23 mouse cellular contexts compared by ENCODE assay signal in the genomic region with DNA sequence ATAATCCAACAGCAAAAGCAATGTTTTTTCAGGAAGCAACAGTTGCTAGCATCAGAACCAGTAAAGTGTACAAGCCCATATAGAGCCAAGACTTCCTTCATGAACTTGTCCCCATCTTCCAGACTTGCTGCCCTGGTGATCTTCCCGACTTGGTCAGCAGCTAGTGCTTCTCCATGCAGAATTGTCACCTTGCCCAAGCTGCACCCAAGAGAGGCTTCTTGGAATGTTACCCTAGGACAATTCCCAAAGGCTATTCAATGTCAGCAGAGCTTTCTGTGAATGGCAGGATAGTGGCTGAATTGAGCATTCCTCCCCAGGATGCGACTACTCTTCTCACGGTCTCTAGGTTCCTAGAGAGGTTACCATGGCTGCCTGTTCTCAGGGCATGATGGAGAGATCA.
DNase-seq lines count a peak whose midpoint lies in the region; ATAC-seq lines count a peak whose summit lies in the region.
"Had no signal": no experiment of that assay in that cellular context is flagged by ENCODE, and none has a peak within 500 bp of the region (broad histone marks: within the 10 kb centered on the region; RNA-seq: fewer than 3 reads in every experiment).

No protein-coding gene starts in this region.

- no peak for ATAC-seq in midbrain, embryonic 11.5 days (ENCODE audit: low FRiP score)
- ATAC-seq in midbrain, embryonic 15.5 days (replicated peaks): no peak
- ATAC-seq: activated CD4-positive, CD25-positive, alpha-beta regulatory T cell, adult 4 months; CD4-positive, CD25-positive, alpha-beta regulatory T cell, adult 4 months; forebrain, embryonic 13.5 days; forebrain, embryonic 15.5 days; forebrain, postnatal 0 days; Patski had no signal

- no peak overlapping the region for H3K27ac ChIP-seq in midbrain, embryonic 11.5 days (ENCODE audit: low read depth, low read length)
- H3K27ac ChIP-seq in midbrain, embryonic 15.5 days: no peak overlapping the region
- H3K27ac ChIP-seq: embryonic facial prominence, embryonic 10.5 days; embryonic facial prominence, embryonic 12.5 days; forebrain, embryonic 13.5 days; forebrain, embryonic 15.5 days had no signal

- no peaks in the 10 kb centered on the region for H3K4me1 ChIP-seq in midbrain, embryonic 11.5 days (ENCODE audit: control insufficient read depth, insufficient read depth, low read length)
- H3K4me1 ChIP-seq in midbrain, embryonic 15.5 days: no peaks in the 10 kb centered on the region
- H3K4me1 ChIP-seq: embryonic facial prominence, embryonic 10.5 days; embryonic facial prominence, embryonic 12.5 days; forebrain, embryonic 13.5 days; forebrain, embryonic 15.5 days had no signal

- DNase-seq in adrenal gland, postnatal 10 days: peak; percentile 53
- DNase-seq in adrenal gland, adult 18-20 months (ENCODE audit: low spot score in 2 of 2): no peak
- peak; percentile 6 for DNase-seq in adrenal gland, postnatal 25 days
- no peak for DNase-seq in adrenal gland, adult (ENCODE audit: inconsistent age in 2 of 2, low spot score in 1 of 2)
- peak; percentile 56 for DNase-seq in midbrain, embryonic 11.5 days (ENCODE audit: low spot score, missing footprints)
- DNase-seq: adrenal gland, adult 8-10 months; B cell, adult 2 months; cerebellum, adult 11-12 months; cerebellum, adult 2 months; cerebellum, adult 9-10 months; cerebellum, postnatal 10 days; cerebellum, postnatal 25 days; forebrain, postnatal 0 days had no signal

- no peak overlapping the region for H3K4me2 ChIP-seq in midbrain, embryonic 11.5 days
- H3K4me2 ChIP-seq in midbrain, embryonic 15.5 days: no peak overlapping the region
- H3K4me2 ChIP-seq: embryonic facial prominence, embryonic 12.5 days; forebrain, embryonic 13.5 days; forebrain, embryonic 15.5 days had no signal

- no peaks in the 10 kb centered on the region for H3K36me3 ChIP-seq in midbrain, embryonic 11.5 days (ENCODE audit: control insufficient read depth, insufficient read depth, low read length)
- no peaks in the 10 kb centered on the region for H3K36me3 ChIP-seq in midbrain, embryonic 15.5 days (replicated peaks)
- H3K36me3 ChIP-seq: embryonic facial prominence, embryonic 10.5 days; embryonic facial prominence, embryonic 12.5 days; forebrain, embryonic 15.5 days; G1E had no signal

- no peaks in the 10 kb centered on the region for H3K9me3 ChIP-seq in midbrain, embryonic 11.5 days (ENCODE audit: control insufficient read depth, low read length)
- no peaks in the 10 kb centered on the region for H3K9me3 ChIP-seq in midbrain, embryonic 15.5 days
- H3K9me3 ChIP-seq: embryonic facial prominence, embryonic 10.5 days; embryonic facial prominence, embryonic 12.5 days; forebrain, embryonic 13.5 days; forebrain, embryonic 15.5 days had no signal

- H3K4me3 ChIP-seq in midbrain, embryonic 11.5 days (ENCODE audit: low read depth, low read length): no peak overlapping the region
- H3K4me3 ChIP-seq in midbrain, embryonic 15.5 days: no peak overlapping the region
- H3K4me3 ChIP-seq: embryonic facial prominence, embryonic 10.5 days; embryonic facial prominence, embryonic 12.5 days; forebrain, embryonic 13.5 days; forebrain, embryonic 15.5 days had no signal

- no peaks in the 10 kb centered on the region for H3K27me3 ChIP-seq in midbrain, embryonic 11.5 days (ENCODE audit: control insufficient read depth, insufficient read depth, low read length)
- no peaks in the 10 kb centered on the region for H3K27me3 ChIP-seq in midbrain, embryonic 15.5 days (replicated peaks)
- H3K27me3 ChIP-seq: CH12.LX; embryonic facial prominence, embryonic 12.5 days; forebrain, embryonic 13.5 days; forebrain, embryonic 15.5 days; Patski had no signal

- no peak overlapping the region for H3K9ac ChIP-seq in midbrain, embryonic 11.5 days (ENCODE audit: low read length)
- H3K9ac ChIP-seq in midbrain, embryonic 15.5 days: no peak overlapping the region
- H3K9ac ChIP-seq: embryonic facial prominence, embryonic 12.5 days; forebrain, embryonic 13.5 days; forebrain, embryonic 15.5 days; forebrain, postnatal 0 days had no signal

- WGBS in midbrain, embryonic 11.5 days: 90% methylated on average over 3 of the region's 3 CpGs
- WGBS in midbrain, embryonic 15.5 days: 94% methylated on average over 3 of the region's 3 CpGs

Comparison
In these comparisons a context has a peak if more than half of its experiments do, and no peak if none do; other contexts are left out.
1. DNase-seq: peak in adrenal gland, postnatal 10 days (single experiment), adrenal gland, postnatal 25 days (single experiment) and midbrain, embryonic 11.5 days (single experiment); none in adrenal gland, adult 18-20 months (0 of 2) and adrenal gland, adult (0 of 2).